Mouse (Mus musculus) activated CD4-positive, CD25-positive, alpha-beta regulatory T cell, adult 4 months (primary cell): ENCODE results near the gene Moap1. TPM values are rescaled to one million over a fixed set of nuclear protein-coding genes. Genes with fewer than 3 reads are reported as not detected.

ENCODE experiments used
- ATAC-seq: one replicate; pipeline ENCODE4 v1.8.0; 2017
- polyA plus RNA-seq, 2 experiments: library from polyadenylated mRNA; unstranded; fragments of 100-300 nt; shearing (Covaris generic); gene quantifications; one replicate each; pipeline ENCODE4 v1.2.1; 2017

Gene Moap1
- polyA plus RNA-seq, 2 experiments from 2014 or later, result 6.5 to 8.3 TPM

DNA sequence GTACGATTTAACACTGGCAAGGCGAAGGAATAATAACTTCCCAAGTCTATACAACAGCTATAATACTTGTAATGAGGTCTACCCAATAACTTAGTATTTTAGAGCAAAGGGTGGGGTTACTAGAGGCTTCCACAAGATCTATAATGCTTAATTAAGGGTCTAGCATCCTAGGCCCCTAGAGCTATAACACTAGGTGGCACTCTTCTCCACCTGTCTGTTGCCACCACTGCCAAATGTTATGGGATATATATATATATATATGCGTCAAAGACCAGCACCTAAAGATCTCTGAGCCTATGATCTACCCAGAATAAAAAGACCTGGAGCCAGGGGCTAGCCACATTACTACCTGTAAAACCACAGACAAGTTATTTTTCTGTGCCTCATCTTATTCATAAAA, 3.2 kb downstream of the Moap1 start:
- no peak for ATAC-seq

DNA sequence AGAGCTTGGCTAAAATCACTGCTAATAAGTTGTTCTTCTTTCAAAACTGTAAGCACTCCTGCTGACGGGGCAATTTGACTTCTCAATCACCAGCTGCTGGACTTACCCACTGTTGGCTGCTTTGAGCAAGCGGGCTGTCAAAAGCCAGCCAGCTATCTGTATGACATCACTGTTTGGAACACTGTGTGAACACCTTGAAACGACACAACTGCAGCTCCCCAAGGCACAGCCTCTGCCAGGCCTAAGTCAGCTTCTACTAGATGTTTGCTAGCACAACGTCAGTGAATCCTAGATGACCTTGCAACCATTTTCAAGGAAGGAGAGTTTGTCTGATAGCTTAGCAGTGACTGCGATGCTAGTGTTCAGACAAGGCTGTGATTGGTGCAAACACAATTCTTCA, 4.4 kb downstream of the Moap1 start:
- no peak for ATAC-seq

DNA sequence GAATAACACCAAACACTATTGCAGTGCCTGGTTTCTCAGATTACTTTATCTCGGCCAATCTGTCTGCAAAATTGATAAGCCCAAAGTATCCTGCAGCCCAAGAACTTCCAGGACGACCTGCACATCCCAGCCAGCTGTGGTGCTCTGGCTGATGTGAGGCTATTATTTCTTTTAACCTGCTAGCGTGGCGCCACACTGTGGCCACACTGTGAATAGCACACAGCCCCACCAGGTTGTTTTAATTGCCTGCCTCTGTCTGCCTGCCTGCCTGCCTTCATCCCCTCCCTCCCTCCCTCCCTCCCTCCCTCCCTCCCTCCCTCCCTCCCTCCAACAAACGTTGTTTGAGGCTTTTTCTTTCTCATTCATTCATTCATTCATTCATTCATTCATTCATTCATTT, 10.1 kb downstream of the Moap1 start:
- peak; percentile 52 for ATAC-seq

DNA sequence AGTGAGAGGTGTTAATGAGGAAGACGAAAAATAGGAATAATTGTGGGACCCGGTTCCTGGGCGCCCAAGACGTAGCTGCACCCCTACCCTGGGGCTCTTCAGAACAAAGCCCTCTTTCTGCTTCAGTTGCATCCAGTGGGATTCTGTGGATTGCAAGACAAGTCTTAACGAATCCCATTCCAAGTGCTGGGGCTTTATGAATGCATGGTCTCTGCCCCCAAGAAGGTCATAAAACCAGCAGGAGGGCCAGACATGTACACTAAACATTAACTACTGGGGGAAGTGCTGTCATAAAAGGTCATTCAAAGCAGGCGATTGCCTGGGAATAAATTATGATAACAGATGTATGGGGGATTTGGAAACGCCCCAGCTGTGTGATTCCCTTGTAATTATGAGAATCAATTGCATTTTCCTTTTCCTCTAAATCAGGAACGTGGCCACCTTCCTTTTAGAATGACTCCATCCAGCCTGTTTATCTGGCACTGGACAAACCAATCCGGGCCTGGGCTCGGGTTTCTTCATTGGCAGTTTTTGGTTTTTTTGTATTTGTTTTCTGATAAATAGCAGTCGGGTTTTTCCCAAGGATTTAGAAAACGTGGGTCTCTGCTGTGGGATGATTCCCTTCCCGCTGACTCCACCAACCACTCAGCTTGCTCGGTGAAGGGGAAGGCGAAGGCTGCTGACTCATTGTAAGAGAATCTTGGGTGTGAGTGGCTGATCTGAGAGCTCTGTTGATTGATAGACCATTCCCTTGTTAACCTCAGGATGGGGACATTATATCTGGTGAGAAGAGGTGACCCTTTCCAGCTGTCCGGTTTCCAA, 12.5 kb downstream of the Moap1 start:
- no peak for ATAC-seq

DNA sequence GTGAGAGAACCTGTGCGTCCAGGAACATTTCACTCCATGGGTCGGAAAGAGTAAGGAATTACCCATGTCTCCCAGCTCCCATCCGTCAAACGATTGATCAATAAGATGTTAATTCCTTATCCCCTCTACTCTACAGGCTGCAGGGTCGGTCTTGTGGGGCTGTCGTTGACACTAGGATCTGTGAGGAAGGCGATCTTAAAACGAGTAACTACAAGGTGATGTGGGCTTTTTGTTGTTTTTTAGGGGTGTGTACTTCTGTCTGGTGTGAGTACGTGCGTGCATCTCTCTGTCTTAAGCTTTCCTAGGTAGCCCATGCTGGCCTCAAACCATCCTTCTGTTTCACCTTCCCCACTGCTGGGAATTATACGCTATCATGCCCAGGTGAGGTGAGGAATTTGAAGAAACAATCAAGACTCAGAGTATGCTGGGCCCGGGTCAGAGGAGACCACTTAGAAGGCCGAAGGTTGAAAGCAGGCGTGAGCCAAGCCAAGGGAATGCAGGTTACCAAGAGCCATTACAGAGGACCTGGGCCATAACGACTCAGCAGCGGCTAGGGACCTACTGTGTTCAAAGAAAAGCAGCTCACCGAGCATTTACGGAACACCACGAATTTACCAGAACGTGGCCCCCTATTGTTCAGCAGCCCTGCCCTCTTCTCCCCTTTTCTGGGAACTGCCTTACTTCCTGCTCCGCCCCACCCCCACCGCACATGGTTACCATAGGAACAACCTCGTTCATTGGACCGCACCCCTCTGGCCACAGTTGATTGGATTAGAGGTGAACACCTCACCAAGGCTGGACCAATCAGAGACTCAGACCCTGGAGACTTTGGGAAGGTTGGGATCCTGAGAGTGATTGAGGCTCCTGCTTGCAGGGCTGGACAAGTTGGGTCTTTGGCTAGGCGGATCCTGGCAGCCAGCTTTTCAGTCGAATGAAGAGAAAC, 13.3 kb downstream of the Moap1 start:
- ATAC-seq, result peak; percentile 67

DNA sequence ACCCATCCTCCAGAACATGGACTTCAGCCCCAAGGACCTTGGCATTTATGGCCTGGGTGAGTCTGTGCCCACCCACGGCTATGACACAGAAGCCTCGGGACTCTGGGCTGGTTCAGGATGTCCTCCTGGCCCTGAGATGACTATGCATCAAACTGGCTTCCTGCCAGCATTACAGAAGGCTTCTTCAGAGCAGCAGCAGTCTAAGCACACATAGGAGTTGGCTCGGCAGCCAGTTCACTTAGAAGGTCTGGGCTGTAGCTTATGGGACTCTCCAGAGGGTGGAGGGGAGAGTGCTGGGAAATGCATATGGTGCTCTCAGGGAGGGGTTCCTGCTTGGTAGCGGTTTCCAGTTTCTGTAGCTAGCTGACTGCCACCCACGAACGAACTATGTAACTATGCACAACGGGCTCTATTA, 17.7 kb downstream of the Moap1 start:
- peak; percentile 58 for ATAC-seq

DNA sequence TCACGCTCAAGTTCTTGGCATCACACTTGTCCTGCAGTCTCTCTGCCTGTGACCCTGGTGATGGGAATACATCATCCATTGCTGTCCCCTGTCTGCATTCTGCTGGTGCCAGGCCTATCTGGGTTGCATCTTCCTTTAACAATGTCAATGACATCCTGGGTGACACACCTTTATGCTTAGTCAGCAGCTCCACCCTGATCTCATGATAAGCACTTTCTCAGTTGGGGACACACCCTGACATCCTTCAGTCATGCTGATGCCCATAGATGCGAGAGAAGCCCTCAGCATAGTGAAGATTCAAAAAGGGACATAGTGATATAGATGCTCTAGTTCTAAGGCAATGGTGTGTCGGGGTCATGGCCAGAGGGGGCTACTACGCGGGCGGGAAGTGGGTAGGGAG, 18.3 kb downstream of the Moap1 start:
- peak; percentile 80 for ATAC-seq

DNA sequence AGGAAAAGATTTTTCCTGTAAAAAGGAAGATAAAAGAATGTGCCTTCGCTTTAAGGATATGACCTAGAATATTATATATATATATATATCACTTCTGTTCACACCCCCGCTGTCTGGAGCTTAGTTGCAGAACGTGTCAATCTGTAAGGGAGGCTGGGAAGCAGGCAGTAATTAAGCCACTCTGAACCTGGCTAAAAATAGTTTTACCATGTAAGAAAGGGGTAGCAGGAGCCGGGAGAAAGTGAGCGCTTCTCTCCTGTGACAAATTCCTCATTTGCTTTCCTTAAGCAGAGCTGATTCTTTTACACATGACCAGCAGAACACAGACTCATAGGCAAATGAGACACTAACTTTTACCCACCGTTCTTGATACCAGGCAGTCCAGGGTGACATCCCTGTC, 19.6 kb downstream of the Moap1 start:
- no peak for ATAC-seq

DNA sequence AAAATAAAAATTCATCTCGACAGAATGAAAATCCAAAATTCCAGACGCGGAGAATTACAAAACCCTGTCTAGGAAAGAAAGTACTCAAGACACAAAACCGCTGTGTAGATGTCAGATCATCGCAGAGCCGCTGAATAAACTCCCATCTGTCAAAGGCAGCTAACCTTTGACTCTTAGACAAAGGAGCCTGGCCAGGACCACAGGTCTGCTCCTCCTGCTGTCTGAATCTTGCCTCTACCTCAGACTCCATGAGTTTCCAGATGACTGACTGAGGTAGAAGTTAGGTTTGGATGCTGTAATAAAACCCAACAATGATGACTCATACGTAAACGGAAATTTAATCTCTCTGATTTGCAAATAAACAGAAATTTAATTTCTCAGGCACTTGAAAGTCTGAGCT, 20.5 kb downstream of the Moap1 start:
- ATAC-seq, result no peak

DNA sequence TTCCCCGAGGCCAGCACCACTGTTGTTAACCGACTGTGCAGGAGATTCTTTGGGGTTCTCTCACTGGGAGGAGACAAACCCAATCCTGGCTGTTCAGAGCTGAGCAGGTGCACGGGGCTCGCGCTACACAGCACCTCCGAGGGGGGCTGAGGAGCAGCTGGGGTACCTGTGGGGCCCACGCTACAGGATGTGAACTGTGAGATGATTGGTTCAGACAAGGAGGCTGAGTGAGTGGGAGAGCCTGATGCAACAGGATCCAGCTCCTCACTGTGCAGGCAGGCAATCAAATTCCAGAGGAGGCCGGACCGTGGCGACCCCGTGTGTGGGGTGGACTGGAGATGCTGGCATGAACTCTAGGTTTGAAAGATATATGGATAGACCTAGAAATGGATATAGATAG, 21.0 kb downstream of the Moap1 start:
- ATAC-seq, result no peak

DNA sequence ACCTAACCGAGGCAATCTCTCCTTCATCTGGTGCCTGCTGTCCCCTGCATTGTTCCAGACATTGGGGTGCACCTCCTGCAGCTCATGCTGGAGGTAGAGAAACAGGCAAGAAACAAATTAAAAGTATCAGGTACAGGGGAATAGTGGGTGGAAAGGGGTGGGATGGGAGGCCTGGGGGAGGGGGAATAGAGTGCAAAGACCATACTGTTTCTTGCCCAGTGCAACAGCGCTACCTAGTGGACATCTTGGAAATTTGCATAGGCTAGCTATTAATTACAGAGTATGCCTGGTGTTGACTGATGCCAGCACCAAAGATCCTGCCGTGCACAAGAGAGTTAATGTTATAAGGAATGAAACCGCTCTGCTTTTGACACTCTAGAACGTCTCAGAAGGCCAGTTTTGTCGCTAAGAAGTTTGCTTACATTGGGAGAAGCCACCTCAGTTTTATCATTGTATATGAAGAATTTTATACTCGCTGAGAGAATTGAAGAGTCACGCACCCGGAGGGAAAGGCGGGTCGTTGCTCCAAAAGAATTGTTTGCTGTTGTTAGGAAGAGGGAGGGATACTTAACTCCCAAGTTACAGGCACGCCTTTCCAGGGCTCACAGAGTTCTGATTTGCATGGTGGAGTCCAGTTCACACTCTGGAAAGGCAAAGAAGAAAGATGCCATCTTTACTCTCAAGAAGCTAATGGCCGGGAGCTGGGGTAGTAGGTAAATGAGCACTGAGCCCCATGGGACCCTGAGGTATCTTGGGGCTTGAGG, 23.7 kb downstream of the Moap1 start:
- peak; percentile 76 for ATAC-seq

DNA sequence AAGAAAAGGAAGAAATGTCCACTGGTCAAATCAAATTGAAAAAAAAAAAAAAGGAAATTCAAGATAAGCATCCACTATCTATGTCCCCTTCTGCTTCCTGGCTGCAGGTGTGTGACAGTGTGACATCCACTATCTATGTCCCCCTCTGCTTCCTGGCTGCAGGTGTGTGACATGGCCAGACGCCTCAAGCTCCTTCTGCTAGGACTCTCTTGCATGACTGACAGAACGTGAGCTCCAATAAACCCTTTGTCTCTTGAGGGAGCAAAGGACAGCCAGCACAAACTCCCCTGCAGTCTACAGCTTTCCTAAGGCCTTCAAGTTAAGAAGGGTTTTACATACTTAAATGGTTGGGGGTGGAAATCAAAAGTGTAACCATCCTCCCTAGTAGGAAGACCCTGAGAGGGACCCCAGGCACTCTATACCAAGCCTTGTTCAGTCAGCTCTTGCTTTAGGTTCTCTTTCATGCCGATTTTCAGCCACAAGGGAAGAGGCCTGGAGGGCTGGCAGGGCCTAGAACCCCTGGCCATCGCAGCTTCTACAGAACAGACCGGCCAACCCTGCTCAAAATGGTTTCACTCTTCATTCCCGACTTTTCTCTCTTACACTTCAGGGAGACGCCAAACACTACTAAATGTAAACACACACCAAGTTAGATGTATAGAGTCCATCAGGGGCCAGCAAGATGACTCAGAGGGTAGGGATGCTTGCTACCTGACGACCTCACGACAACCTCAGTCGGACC, 28.6 kb downstream of the Moap1 start:
- no peak for ATAC-seq

DNA sequence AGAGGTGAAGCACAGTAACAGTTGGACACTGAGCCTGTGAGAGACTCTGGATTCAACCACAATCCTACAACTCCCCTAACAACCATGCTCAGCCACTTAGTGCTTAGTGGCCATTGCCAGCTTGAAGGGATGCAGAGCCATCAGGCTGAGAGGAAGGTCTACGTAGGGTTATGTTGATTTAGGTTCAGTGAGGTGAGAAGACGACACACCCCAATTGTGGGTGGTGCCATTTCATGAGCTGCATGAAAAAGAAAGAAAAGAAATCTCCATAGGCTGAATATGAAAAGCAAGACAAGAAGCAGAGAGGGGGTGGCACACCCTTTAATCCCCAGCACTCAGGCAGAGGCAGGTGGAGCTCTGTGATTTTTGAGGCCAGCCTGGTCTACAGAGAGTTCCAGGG, 29.3 kb downstream of the Moap1 start:
- ATAC-seq, result no peak

DNA sequence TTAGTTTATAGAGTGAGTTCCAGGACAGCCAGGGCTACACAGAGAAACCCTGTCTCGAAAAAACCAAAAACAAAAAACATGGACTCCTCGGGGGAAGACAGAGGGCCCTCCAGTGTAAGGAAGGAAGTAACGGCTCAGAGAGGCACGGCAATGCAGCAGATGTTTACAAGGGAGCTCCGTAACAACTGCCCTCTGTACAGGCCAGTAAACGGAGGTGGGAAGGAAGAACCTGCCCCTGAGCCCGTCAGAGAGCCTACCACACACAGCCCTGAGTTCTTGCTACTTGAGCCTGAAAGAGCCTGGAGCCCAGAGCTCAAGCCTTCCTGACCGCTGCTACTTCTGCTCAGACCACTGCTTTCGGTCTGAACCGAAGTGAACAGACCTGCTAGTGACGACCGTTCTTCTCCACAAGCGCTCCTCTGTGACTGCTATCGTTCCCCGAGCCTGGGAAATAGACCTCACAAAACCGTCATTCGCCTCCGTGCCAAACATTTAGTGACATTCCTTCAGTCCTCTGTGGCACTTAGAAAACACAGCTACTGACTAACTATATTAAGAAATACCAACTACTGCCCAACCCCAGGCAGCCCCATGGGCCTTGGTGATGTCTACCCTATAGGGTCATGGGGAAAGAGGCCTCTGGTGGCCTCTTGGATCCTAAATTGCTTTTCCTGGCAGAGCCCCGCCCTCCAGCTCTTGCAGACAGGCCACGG, 30.2 kb downstream of the Moap1 start:
- no peak for ATAC-seq

DNA sequence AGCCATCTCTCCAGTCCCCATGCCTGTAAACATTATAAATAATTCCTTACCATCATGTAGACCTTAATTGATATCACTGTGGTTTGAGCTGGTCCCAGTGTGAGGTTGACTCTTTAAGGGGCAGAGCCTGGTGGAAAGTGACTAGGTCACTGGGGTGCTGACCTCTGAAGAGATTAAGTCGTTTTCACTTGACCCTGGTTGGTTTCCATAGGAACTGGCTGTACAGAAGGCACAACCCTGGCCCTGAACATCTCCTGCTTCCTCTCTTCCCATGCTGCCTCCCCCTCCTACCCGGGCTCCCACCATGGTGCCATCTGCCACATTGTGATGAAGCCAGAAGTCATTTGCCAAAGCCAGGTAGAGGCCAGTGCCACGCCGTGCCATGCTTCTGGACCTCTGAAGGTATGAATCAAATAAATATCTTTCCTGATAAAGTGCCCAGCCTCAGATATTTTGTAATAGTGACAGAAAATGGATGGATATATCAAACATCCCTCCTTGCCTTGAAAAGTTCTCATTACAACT, 32.5 kb downstream of the Moap1 start:
- ATAC-seq, result no peak

DNA sequence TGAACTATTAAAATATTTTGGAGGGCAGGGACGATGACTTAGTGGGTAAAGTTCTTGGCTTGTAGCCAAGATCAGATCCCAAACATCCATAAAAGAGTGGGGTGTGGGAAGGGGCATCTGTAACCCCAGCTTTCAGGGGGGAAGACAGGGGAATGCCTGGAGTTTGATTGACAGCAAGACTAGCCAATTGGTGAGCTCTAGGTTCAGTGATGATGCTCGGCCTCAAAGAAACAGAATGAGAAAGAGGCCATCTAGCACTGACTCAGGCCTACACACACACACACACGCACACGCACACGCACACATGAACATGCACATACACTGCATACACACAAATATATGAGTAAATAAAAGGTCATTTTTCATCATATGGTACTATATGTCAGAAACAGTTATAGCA, 33.6 kb downstream of the Moap1 start:
- no peak for ATAC-seq

DNA sequence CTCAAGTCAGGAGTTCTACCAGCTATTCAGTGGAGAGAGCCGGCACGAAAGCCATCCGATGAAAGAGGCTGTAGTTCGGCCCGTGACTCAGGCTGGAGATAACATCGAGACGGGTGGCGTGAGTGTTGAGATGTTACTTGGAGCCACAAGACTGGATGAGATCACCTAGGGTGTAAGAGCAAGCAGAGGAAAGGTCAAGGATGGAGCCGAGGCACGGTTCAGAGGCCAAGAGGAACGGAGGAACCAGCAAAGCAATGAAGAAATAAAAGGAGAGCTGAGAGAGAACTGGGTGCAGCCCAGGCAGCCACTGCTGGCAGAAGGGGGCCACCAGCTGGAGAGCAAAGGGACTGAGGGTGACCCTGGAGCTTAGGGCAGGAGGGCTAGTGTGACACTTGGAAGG, 35.2 kb downstream of the Moap1 start:
- ATAC-seq, result no peak

DNA sequence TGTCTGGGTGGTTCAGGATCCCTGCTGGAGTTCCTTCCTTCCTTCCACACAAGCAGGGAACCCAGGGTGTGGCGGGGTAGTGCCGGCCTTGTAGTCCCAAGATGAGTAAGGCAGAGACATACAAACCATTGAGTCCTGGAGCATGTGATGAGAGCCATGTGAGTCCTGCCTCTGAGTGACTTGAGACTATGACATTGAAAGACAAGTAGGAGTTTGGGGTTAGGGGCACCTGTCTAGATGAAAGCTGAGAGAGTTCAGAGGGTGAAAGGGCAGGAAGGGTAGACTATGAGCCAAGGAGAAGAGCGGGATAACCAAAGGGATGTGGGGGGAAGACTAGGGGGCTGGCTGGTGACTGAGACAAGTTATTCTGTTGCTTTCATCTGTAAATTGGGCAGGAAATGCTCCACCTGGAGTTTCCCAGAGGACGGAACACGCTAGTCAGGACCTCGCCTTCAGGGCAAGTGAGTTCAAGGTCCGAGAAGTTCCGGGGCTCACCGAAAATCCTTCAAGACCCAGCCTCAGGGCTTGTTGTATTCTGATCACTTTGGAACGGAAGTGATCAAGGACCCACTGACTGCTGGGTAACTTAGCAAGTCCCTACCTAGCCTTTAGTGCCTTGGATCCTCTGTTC, 36.5 kb downstream of the Moap1 start:
- ATAC-seq, result no peak

DNA sequence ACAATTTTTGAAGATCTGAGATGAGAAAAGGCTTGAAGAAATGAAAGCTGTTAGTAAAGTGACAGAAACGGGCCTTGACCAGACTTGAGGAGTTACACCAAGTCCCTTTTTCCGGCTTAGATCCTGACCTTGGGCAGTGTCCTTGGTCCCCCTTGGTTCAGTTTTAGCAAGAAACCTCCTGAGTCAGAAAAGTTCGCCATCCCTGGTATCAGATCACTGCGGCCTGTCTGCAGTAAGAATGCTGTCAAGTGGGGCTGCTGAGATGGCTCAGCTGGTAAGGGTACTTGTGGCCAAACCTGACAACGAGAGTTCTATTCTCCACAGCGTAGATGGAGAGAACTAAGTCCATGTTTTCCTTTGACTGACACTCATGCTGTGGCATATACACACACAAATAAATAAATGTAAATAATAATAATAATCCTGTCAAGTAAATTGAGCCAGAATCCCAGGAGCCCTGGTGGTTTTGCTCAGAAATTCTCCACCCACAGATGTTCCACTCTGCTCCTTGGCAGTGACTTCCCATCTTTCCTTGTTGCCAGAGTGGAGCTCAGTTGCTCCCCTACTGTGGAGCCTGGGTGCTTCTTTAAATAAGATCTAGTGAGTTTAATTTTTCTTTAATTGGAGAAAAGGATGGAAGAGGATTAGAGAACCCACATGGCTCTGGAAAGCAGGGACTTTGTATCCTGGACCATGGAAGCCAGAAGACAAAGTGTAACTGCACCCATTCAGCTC, 37.4 kb downstream of the Moap1 start:
- ATAC-seq, result no peak

DNA sequence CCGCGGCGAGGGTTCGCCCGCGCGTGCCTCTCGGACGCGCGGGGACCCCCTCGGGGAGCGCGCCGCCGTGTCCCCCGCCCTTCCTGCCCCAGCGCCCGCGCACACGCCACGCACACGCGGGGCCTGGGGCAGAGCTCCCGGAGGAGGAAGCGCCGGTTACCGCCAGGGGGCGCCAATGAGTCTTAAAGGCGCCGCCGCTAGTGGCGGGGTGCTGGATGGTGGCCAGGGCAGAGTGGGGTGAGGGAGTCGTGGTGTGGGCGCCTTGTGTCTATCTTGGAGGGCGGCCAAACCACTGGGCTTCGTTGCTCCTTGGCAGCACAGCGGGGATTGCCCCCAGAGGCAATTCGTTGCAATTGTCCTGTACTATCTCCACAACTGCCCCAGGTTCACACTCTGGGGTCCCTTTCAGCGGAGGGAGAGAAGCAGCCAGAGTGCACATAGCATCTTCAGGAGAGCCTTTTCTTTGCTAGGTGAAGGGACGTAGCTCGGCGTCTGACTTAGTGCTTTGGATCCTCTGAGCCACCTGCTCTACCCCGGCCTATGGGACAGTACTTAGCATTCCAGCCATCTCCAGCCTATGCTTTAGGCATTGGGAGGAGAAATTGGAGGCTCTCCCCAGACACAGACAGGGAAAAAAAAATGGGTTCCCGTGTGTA, 38.1 kb downstream of the Moap1 start:
- peak; percentile 75 for ATAC-seq
